Mouse (Mus musculus): Measurements from ENCODE around the gene Srsf1. TPM values are rescaled to one million over a fixed set of nuclear protein-coding genes. Genes with fewer than 3 reads are reported as not detected.

Gene Srsf1
- polyA plus RNA-seq (2015; fragmentation: Nextera tagmentation; extraction: Ambion mirVana): 269 and 279 TPM in 2 replicates

- Histone ChIP-seq H3K9me3 (replicated peaks) (no peaks in the 10 kb centered on the region), H3K27me3 (no peaks in the 10 kb centered on the region), H3K9ac (peak within 1 kb of the TSS; percentile 87), H3K27ac (replicated peaks) (peak within 1 kb of the TSS; percentile 98), H3K4me1 (peaks cover 22% of the 10 kb centered on the region), H3K4me2 (replicated peaks) (peak within 1 kb of the TSS; percentile 56), H3K36me3 (peaks cover 15% of the 10 kb centered on the region), H3K4me3 (replicated peaks) (peak within 1 kb of the TSS; percentile 78)
- under 1% methylated on average over 60 of the region's 60 CpGs for whole genome bisulfite sequencing
- peak; percentile 95 for ATAC-seq (ENCODE audit: insufficient number of reproducible peaks, low FRiP score, low TSS enrichment, low read depth)
Observed at GRCm38 (mm10) chr11:88046944-88047794, at the start of gene Srsf1. Gene Srsf1, plus strand, starts transcription at chr11:88047373.

- H3K27ac ChIP-seq (replicated peaks): no peak overlapping the region
- no peak overlapping the region for H3K4me2 ChIP-seq (replicated peaks)
- no peaks in the 10 kb centered on the region for H3K9me3 ChIP-seq (replicated peaks)
- H3K27me3 ChIP-seq: no peaks in the 10 kb centered on the region
- no peak for ATAC-seq (ENCODE audit: insufficient number of reproducible peaks, low FRiP score, low TSS enrichment, low read depth)
- H3K36me3 ChIP-seq: no peaks in the 10 kb centered on the region
- H3K9ac ChIP-seq: no peak overlapping the region
- H3K4me1 ChIP-seq: no peaks in the 10 kb centered on the region
- H3K4me3 ChIP-seq (replicated peaks): no peak overlapping the region
- 91% methylated on average over 5 of the region's 5 CpGs for WGBS
Observed at GRCm38 (mm10) chr11:87999751-88000150, 47.4 kb upstream of the Srsf1 start.

- no peak for ATAC-seq (ENCODE audit: insufficient number of reproducible peaks, low FRiP score, low TSS enrichment, low read depth)
- no peaks in the 10 kb centered on the region for H3K36me3 ChIP-seq
- H3K9ac ChIP-seq: no peak overlapping the region
- no peaks in the 10 kb centered on the region for H3K9me3 ChIP-seq (replicated peaks)
- no peak overlapping the region for H3K4me2 ChIP-seq (replicated peaks)
- H3K4me1 ChIP-seq: no peaks in the 10 kb centered on the region
- H3K27me3 ChIP-seq: no peaks in the 10 kb centered on the region
- no peak overlapping the region for H3K27ac ChIP-seq (replicated peaks)
- H3K4me3 ChIP-seq (replicated peaks): no peak overlapping the region
- 47% methylated on average over 4 of the region's 4 CpGs for WGBS
Observed at GRCm38 (mm10) chr11:88002738-88003137, 44.4 kb upstream of the Srsf1 start.

GRCm38 (mm10) chr11:88004123-88004522 lies 43.0 kb upstream of the Srsf1 start:
- Histone ChIP-seq H3K9me3 (replicated peaks) (no peaks in the 10 kb centered on the region), H3K9ac (no peak overlapping the region), H3K36me3 (no peaks in the 10 kb centered on the region), H3K27ac (replicated peaks) (no peak overlapping the region), H3K4me1 (peaks cover 4% of the 10 kb centered on the region; the same call in 1 of the 2 replicates), H3K4me2 (replicated peaks) (no peak overlapping the region), H3K4me3 (replicated peaks) (no peak overlapping the region), H3K27me3 (no peaks in the 10 kb centered on the region)
- WGBS: 48% methylated on average over 2 of the region's 2 CpGs
- no peak for ATAC-seq (ENCODE audit: insufficient number of reproducible peaks, low FRiP score, low TSS enrichment, low read depth)

- no peak overlapping the region for H3K27ac ChIP-seq (replicated peaks)
- H3K27me3 ChIP-seq: peaks cover 4% of the 10 kb centered on the region; the same call in 1 of the 2 replicates
- H3K9ac ChIP-seq: no peak overlapping the region
- H3K4me2 ChIP-seq (replicated peaks): no peak overlapping the region
- H3K9me3 ChIP-seq (replicated peaks): no peaks in the 10 kb centered on the region
- no peak for ATAC-seq (ENCODE audit: insufficient number of reproducible peaks, low FRiP score, low TSS enrichment, low read depth)
- H3K4me3 ChIP-seq (replicated peaks): no peak overlapping the region
- no peaks in the 10 kb centered on the region for H3K36me3 ChIP-seq
- WGBS: 38% methylated on average over 1 of the region's 1 CpGs
- H3K4me1 ChIP-seq: peaks cover 21% of the 10 kb centered on the region
Observed at GRCm38 (mm10) chr11:88008641-88009040, 38.5 kb upstream of the Srsf1 start.

- Histone ChIP-seq H3K9ac (peak overlapping the region; percentile 6; the same call in 1 of the 2 replicates), H3K4me3 (replicated peaks) (no peak overlapping the region; the same call in 1 of the 2 replicates), H3K27me3 (peaks cover 4% of the 10 kb centered on the region; the same call in 1 of the 2 replicates), H3K36me3 (no peaks in the 10 kb centered on the region), H3K4me1 (peaks cover 21% of the 10 kb centered on the region), H3K27ac (replicated peaks) (no peak overlapping the region), H3K9me3 (replicated peaks) (no peaks in the 10 kb centered on the region), H3K4me2 (replicated peaks) (peak overlapping the region; percentile 32)
- ATAC-seq (ENCODE audit: insufficient number of reproducible peaks, low FRiP score, low TSS enrichment, low read depth): peak; percentile 84
- 18% methylated on average over 16 of the region's 16 CpGs for WGBS
Observed at GRCm38 (mm10) chr11:88009542-88010190, 37.5 kb upstream of the Srsf1 start.

GRCm38 (mm10) chr11:88011208-88011913 lies 35.8 kb upstream of the Srsf1 start:
- peaks cover 4% of the 10 kb centered on the region; the same call in 1 of the 2 replicates for H3K27me3 ChIP-seq
- H3K4me3 ChIP-seq (replicated peaks): no peak overlapping the region
- no peak overlapping the region for H3K9ac ChIP-seq
- peaks cover 21% of the 10 kb centered on the region for H3K4me1 ChIP-seq
- no peaks in the 10 kb centered on the region for H3K9me3 ChIP-seq (replicated peaks)
- WGBS: 52% methylated on average over 11 of the region's 11 CpGs
- H3K27ac ChIP-seq (replicated peaks): no peak overlapping the region
- H3K36me3 ChIP-seq: no peaks in the 10 kb centered on the region
- ATAC-seq (ENCODE audit: insufficient number of reproducible peaks, low FRiP score, low TSS enrichment, low read depth): no peak
- no peak overlapping the region for H3K4me2 ChIP-seq (replicated peaks)

- H3K9ac ChIP-seq: no peak overlapping the region
- no peak overlapping the region for H3K27ac ChIP-seq (replicated peaks)
- H3K4me2 ChIP-seq (replicated peaks): no peak overlapping the region
- no peaks in the 10 kb centered on the region for H3K36me3 ChIP-seq
- peaks cover 4% of the 10 kb centered on the region; the same call in 1 of the 2 replicates for H3K27me3 ChIP-seq
- H3K4me1 ChIP-seq: peaks cover 21% of the 10 kb centered on the region
- no peaks in the 10 kb centered on the region for H3K9me3 ChIP-seq (replicated peaks)
- H3K4me3 ChIP-seq (replicated peaks): no peak overlapping the region
- WGBS: 83% methylated on average over 7 of the region's 7 CpGs
- ATAC-seq (ENCODE audit: insufficient number of reproducible peaks, low FRiP score, low TSS enrichment, low read depth): no peak
Observed at GRCm38 (mm10) chr11:88011914-88012419, 35.2 kb upstream of the Srsf1 start.

GRCm38 (mm10) chr11:88012621-88013244 lies 34.4 kb upstream of the Srsf1 start:
- Histone ChIP-seq H3K36me3 (no peaks in the 10 kb centered on the region), H3K27ac (replicated peaks) (no peak overlapping the region), H3K4me3 (replicated peaks) (no peak overlapping the region), H3K9me3 (replicated peaks) (no peaks in the 10 kb centered on the region), H3K4me1 (peaks cover 21% of the 10 kb centered on the region), H3K9ac (no peak overlapping the region), H3K27me3 (peaks cover 4% of the 10 kb centered on the region; the same call in 1 of the 2 replicates), H3K4me2 (replicated peaks) (no peak overlapping the region)
- no peak for ATAC-seq (ENCODE audit: insufficient number of reproducible peaks, low FRiP score, low TSS enrichment, low read depth)
- WGBS: 80% methylated on average over 11 of the region's 11 CpGs

GRCm38 (mm10) chr11:88013632-88014031 lies 33.5 kb upstream of the Srsf1 start:
- H3K27ac ChIP-seq (replicated peaks): no peak overlapping the region
- no peak overlapping the region for H3K4me2 ChIP-seq (replicated peaks)
- no peak for ATAC-seq (ENCODE audit: insufficient number of reproducible peaks, low FRiP score, low TSS enrichment, low read depth)

More at GRCm38 (mm10) chr11:88013632-88014031, 33.5 kb upstream of the Srsf1 start:
- Histone ChIP-seq H3K27me3 (peaks cover 4% of the 10 kb centered on the region; the same call in 1 of the 2 replicates), H3K4me3 (replicated peaks) (no peak overlapping the region), H3K9ac (no peak overlapping the region), H3K9me3 (replicated peaks) (no peaks in the 10 kb centered on the region), H3K36me3 (no peaks in the 10 kb centered on the region), H3K4me1 (peaks cover 19% of the 10 kb centered on the region)
- WGBS: 91% methylated on average over 10 of the region's 10 CpGs
